Mouse (Mus musculus) CD4-positive helper T cell, adult 2 months (primary cell): ENCODE data around the gene Fkbp6.

Experiments
- DNase-seq: peaks from one replicate; pipeline ENCODE4 v3.0.0-alpha.2; 2012; ENCODE audit warnings: low read depth, missing footprints, low spot score

Fkbp6 gene

DNA sequence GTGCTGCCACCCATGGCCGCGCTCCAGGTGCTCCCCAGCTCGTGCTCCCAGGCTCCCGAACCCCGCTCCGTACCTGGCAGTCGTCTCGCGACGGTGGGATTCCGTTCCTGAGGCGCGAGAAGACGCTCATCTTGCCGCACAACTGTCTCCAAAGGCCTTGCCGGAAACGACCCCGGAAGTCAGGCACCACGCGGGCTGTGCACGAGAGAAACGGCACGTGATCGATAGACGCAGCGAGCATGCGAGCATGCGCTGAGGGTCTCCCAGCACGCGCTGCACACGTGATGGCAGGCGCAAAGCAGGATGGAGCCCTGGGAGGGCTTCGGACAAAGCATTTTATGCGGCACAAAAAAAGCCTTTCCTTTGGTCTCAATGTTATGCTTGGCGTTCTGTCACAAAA is at the start of gene Fkbp6:
TSS of gene Fkbp6 (minus strand) at position 183 of the 400 bp plus-strand sequence.
- DNase-seq = no peak

DNA sequence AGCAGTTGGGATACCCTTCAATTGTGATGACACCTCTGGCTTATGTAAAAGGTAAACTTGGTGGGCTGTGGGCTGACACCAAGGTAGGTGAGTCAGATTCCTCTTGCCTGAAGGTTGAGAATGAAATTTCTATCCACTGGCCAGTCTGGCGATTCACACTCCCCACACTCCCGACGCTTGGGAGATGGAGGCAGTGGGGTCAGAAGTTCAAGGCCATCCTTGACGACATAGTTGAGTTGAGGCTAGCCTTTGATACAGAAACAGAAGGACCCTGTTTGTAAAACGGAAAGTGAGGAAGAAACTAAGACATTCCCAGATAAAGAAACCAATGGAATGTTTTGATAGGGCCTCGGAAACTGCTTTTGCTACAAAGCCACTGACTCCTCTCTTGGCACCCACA is 49.5 kb upstream of the Fkbp6 start:
- DNase-seq = no peak

DNA sequence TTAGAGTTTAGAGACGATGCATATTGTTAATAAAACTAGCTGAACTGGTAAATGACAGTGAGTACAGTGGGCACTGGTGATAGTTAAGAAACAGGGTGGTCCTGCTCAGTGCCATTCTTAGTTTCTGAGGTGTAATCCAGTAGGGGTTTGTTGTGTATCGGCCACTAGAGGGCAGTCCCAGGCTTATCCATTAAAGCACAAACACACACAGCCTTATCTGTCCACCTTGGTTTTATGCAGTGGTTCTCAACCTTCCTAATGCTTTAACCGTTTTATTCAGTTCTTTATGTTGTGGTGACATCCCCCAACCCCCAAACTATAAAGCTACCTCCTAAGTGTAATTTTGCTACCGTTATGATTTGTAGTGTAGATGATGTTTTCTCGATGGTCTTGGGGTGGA is 46.0 kb upstream of the Fkbp6 start:
- peak; percentile 56 for DNase-seq

DNA sequence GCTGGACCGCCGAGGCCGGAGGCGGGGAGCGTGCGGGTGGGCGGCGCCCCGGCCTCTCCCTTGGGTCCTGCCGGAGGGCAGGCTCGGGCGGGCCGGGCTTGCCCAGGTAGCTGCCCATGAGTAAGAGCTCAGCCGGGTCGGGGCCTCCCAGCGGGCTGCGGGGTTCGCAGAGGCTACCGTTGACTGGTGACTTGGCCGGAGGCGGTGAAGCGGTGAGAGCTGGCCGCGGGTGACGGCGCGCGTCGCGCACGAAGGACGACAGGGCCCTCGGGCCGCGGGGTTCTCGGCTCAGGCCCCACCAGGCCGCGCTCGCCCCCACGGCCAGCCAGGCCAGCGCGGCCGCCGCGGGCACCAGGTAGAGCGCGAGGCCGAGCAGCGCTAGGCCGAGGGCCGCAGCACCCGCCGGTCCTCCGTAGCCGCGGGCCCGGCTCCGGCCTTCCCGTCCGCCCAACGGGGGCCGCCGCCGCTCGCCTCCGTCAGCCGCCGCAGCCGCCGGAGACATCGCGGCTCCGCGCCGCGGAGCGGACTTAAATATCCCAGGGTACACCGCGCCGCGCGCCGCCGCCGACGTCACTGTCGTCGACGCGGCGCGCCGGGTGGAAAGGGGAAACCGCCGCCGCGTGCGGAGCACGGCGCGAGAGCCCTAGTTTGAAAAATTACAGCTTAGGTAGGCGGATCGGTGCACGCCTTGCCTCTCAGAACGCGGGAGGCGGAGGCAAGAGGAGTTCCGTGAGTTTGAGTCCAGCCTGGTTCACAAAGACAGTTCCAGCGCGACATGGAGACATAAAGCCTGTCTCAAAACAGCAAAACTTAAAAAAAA is 44.4 kb upstream of the Fkbp6 start, which contains the start of gene Pom121:
TSS of gene Pom121 (minus strand) at position 543 of the 820 bp plus-strand sequence.
- DNase-seq = peak; percentile 96

DNA sequence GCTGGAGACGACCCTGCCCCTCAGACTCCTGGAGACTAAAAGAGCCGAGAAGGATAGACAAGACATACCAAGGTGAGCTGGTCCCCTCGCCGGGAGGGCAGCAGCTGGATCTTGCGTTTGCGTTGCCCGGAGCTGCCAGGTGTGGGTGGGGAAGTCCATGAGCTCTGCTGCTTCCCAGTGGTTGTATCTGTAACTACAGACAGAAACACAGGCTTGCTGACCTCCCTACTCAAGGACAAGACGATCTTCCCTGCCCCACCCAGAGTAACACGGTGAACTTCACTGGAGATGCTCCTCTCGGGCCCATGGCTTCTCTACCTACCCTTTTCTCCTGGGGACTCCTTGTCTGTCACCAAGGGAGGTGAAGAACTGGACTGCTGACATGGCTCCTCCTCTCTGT is 33.9 kb upstream of the Fkbp6 start:
- no peak for DNase-seq

DNA sequence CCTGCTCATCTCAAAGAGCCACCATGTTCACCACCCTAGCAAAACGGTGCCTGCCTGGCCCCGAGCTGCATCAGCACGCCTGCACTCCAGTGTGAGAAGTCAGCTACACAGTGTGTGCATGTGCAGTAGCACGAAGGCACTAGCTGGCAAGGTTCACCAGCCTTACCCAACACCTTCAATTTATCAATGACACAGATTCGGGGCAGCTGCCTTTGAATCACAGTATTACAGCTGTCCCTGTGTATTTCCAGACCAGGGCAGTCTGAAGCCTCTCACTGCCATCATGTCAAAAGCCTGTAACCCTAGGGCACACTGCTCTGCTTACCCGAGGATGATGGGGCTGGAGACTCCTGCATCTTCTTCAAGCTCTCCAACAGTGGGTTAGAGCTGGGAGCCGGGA is 32.9 kb upstream of the Fkbp6 start:
- no peak for DNase-seq

DNA sequence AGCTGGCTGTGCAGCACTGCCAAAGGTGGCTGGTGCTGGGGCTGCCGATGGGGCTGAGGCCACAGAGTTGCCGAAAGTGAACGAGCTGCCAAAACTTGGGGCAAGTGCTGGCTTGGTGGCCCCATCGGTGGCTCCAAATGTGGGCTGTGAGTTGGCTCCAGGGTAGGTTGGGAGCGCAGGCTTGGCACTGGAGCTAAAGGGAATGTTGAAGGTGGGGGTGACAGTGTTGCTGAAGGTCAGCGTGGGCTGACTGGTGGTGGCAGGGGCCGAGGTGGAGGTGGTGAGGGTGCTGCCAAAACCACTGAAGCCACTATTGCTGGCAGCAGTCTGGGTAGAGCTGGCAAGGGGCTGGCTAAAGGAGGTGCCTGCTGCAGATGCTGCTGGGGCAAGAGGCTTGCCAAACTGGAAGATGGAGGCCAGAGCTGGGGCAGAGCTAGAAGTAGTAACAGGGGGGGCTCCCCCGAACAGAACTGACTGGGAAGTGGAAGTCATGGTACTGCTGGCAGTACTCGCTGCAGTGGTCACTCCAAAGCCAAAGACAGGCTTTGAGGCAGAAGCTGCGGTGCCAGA is 31.6 kb upstream of the Fkbp6 start:
- DNase-seq = no peak

DNA sequence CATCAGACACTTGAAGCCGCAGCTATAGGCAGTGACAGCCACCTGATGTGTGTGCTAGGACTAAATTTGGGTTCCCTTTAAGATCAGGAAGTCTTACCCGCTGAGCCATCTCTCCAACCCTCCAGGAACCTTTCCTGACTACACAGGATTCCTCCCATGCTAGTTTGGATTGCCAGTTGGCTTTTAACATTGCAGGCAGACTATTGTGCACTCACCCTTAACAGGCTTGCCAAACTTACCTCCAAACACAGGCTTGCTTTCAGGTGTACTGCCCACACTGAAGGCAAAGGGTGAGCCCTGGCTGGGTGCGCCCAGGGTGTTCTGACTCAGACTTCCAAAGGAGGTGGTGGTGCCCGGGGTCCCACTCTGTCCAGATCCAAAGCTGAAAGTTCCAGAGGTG is 30.8 kb upstream of the Fkbp6 start:
- DNase-seq = no peak

DNA sequence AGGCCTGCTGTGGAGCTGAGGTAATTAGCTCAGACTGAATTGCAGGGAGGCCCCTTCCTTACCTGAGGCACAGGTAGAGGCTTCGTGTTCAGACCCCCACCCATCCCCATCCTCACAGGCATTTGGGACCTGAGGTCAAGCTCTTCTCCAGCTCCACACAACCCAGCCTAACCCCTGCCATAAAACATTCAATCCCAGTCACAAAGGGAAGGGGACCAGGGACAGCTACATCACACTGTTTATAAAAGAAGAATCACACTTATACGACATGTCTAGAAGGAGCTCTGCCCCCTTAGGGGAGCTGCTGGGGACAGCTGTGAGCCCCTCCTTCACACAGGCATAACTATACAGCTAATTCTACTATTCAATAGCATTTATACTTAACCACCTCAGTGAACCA is 26.5 kb upstream of the Fkbp6 start:
- DNase-seq = no peak

DNA sequence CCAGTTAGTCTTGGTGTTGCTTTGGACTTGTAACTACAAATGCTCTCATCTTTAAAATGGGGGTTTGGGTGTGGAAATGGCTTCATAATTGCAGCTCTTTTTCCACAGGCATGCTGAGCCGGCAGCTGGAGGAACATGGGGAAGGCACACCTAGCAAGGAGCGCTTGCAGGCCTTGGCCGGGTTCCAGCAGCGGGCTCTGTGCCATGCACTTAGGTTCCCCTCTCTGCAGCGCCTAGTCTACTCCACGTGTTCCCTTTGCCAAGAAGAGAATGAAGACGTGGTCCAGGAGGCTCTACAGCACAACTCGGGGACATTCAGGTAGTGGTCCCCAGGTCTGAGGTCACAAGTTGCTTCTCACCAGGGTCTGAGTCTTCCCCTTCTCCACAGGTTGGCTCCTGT is 25.3 kb upstream of the Fkbp6 start:
- DNase-seq = no peak

DNA sequence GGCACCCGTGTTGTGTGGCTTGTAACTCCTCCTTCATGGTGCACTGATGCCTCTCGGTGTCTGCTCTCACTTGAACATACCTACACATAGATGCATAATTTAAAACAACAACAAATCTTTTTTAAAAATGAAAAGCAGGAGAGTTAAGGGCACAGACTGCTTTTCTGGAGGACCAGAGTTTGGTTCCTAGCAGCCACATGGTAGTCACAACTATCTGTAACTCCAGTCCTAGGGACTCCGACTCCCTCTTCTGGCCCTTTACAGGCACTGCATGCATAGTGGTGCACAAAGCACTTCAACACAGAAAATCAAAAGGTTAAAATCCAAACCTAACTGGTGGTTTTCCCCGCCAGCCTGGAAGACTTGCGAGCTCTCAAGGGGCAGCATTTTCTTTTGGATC is 23.8 kb upstream of the Fkbp6 start:
- no peak for DNase-seq

DNA sequence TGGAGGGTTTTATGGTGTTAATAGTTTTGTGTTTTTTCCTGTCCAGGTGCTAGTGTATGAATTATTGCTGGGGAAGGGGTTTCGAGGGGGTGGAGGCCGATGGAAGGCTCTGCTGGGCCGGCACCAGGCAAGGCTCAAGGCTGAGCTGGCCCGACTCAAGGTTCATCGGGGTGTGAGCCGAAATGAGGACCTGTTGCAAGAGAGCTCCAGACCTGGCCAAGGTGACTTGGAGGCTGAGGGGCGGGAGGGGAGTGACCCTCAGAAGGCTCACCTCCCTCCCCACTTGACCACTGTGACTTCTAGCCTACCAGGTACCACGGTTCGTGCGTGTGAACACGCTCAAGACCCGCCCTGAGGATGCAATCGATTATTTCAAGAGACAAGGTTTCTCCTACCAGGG is 21.4 kb upstream of the Fkbp6 start:
- DNase-seq = no peak

DNA sequence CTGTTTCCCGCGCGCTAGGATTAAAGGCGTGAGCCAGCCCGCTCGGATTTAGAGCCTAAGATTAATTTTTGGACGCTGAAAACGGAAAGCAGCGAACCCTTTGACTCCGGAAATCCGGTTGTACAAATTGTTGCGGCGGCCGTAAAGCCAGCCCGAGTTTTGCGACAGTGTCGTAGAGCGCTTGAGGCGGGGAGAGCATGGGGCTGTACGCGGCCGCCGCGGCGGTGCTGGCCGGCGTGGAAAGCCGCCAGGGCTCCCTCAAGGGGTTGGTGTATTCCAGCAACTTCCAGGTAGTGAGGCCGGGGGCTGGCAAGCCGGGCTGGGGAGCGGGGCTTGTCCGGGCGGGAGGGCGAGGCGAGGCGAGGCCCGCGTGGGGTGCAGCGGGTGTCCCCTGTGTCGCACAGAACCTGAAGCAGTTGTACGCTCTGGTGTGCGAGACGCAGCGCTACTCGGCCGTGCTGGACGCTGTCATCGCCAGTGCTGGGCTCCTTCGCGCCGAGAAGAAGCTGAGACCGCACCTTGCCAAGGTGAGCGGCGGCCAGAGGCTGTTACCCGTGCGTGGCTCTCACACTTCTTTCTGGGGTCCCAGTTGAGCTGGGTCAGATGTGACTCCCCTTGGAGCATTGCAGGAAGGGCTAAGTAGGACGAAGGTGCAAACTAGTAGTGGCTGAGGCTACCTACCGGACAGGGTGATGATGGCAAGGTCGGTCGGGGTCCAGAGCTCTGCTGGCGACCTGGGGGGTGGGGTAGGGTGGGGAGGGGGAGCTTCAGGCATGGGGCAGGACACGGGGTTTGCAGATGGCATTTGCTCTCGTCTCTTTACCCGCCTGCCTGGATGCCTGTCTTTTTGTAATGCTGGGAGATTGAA is 20.2 kb upstream of the Fkbp6 start, which contains the start of gene Nsun5:
TSS of gene Nsun5 (plus strand) at position 167 of the 868 bp plus-strand sequence.
- DNase-seq = peak; percentile 96

DNA sequence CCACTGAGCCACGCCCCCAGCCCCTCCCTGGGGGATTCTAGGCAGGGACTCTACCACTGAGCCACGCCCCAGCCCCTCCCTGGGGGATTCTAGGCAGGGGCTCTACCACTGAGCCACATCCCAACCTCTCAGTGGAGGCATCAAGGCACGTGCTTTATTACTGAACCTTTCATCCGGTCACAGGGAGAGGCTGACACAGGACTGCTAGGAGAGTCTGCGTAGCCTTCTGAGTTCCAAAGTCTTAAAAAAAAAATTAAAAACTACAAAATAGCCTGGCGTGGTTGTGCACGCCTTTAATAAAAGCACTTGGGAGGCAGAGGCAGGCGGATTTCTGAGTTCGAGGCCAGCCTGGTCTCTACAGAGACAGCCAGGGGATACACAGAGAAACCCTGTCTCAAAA is 19.4 kb upstream of the Fkbp6 start:
- DNase-seq = peak; percentile 28

DNA sequence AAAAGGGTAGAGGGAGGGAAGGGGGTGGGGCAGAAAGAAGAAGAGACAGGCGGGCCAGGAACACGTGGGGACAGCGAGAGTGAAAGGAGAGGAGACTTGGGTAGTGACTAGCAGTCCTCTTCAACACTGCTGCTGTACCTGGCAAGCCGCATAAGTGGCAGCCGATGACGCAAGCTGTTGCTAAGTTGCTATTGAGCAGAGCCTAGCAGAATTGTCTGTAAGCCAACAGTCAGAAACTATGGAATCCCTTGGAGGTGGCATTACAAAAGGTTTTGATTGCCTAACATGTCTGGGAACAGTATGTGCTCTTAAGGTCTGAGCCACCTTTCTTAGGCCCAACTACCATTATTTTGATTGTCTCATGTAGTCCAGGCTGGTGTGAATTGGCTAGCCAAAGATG is 18.5 kb upstream of the Fkbp6 start:
- DNase-seq = no peak

DNA sequence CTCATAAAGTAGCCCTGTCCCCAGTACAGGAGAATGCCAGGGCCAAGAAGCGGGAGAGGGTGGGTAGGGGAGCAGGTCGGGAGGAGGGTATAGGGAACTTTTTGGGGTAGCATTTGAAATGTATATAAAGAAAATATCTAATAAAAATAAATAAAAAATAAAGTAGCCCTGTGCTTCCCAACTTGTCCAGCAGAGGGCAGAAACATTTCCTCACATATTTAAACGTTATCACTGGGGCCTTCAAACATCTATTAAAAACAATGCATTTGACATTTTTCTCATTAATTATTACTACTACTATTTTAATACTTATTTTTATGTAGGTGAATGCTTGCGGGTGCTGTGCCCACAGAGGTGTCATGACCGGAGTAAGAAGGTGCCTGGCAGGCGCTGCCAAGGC is 18.0 kb upstream of the Fkbp6 start:
- peak; percentile 40 for DNase-seq

DNA sequence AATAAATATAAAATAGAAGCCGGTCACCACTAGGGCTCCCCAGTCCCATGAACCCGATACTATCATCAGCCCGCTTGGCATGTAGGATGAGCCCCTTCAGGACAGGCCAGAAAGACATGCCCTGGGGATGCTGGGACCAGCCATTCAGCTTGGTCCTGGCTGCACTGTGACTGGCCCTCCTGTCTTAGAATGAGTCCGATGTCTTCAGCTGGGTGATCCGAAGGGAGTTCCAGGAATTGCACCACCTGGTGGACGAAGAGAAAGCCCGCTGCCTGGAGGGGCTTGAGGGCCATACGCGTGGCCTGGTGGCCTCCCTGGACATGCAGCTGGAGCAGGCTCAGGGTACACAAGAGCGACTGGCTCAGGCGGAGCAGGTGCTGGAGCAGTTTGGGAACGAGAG is 13.7 kb upstream of the Fkbp6 start:
- peak; percentile 21 for DNase-seq

DNA sequence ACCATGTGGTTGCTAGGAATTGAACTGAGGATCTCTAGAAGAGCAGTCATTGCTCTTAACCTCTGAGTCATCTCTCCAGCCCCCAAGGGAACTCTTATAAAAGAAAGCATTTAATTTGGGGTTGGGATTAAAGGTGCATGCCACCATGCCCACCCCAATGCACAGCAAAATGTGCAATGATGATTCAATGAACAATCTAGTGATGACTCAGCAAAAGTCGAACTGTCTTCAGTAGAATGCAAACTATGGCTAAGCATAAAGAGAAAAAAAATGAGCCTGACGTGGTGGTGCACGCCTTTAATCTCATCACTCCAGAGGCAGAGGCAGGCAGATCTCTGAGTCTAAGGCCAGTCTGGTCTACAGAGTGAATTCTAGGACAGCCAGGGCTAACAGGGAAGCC is 12.7 kb upstream of the Fkbp6 start:
- no peak for DNase-seq

DNA sequence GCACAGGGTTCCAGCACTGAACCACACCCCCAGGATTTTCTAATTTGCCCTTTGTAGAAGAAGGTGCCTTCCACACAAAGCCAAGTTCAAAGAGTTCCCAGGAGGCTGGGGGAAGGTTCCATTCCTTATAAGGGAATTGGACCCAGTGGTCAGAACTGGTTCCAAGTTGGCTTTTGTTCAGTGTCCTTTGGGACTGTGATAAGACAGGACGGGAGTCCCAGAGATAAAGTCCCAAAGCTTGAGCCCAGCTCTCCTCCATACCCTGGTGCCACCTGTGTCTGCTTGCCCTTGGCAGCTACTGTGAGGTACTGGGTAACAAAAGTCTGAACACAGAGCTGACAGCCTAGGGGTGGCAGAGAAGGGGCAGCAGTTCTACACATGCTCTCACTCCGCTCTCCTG is 9.9 kb upstream of the Fkbp6 start:
- no peak for DNase-seq

DNA sequence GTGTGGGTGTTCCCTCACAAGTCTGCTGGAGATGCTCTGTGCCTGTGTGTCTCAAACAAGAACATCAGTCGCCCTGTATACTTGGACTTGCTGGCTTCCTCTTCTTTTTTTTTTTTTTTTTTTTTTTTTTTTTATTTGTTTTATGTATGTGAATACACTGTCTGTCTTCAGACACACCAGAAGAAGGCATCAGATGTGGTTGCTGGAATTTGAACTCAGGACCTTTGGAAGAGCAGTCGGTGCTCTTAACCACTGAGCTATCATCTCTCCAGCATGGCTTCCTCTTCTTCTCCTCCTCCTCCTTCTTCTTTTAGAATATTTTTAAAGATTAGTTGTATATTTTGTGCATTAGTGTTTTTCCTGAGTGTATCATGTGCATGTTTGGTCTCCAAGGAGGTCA is 7.7 kb upstream of the Fkbp6 start:
- DNase-seq = no peak

DNA sequence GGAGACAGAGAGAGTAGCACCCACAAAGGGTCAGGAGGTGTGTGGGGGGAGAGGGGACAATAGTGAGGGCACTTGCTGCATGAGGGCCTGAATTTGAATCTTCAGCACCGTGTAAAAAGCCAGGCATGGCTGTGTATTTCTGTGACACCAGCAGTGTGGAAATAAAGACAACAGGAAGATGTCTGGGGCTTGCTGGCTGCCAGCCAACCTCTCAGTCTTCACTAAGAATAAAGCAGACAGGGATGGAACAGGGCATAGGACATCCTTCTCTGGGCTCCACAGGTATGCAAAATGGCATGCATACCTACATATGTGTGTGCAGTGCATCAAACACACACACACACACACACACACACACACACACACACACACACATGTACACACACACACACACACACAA is 6.2 kb upstream of the Fkbp6 start:
- DNase-seq = no peak

DNA sequence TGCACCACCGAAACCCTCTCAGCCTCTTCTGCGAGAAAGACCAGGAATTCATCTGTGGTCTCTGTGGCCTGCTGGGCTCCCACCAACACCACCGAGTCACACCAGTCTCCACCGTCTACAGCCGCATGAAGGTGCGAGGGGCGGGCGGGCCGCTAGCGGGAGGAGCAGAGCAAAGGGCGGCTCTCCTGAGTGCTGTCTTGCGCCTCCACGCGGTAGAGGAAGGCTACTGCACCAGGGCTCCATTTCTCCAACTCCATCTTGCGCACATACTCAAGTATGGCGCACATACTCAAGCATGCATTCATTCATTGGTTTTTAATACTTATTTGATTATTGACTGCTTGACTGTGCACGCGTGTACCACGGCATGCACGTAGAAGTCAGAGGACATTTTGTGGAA is 3.7 kb upstream of the Fkbp6 start:
- no peak for DNase-seq
